Mouse (Mus musculus) midbrain, embryonic 11.5 days (tissue): ENCODE data around the gene Iqcf5. TPM values are rescaled to one million over a fixed set of nuclear protein-coding genes. Genes with fewer than 3 reads are reported as not detected.

ENCODE experiments used
- ATAC-seq: fragments of 200-750 bp; cut with Nextera tagmentation; 2 replicates; pipeline ENCODE4 v1.8.0; 2017; ENCODE audit warnings: moderate TSS enrichment, moderate library complexity; ENCODE audit not compliant: low FRiP score
- DNase-seq: peaks from one replicate; pipeline ENCODE4 v3.0.0; 2015; ENCODE audit warnings: low spot score; ENCODE audit errors: missing footprints
- H3K27ac ChIP-seq: fragments of 300-500 bp; sonication (generic); 2 replicates; pipeline ENCODE4 v1.5.1; 2014; ENCODE audit warnings: low read depth, low read length
- H3K27me3 ChIP-seq: fragments of 300-500 bp; sonication (generic); 2 replicates; pipeline ENCODE4 v1.6.1; 2014; ENCODE audit warnings: mild to moderate bottlenecking, low read length, moderate library complexity, mixed read lengths; ENCODE audit not compliant: control insufficient read depth, insufficient read depth
- H3K36me3 ChIP-seq: fragments of 300-500 bp; sonication (generic); 2 replicates; pipeline ENCODE4 v1.6.1; 2014; ENCODE audit warnings: mild to moderate bottlenecking, low read length, moderate library complexity, mixed read lengths; ENCODE audit not compliant: control insufficient read depth, insufficient read depth
- H3K4me1 ChIP-seq: fragments of 300-500 bp; sonication (generic); 2 replicates; pipeline ENCODE4 v1.6.1; 2014; ENCODE audit warnings: low read length; ENCODE audit not compliant: control insufficient read depth, insufficient read depth
- H3K4me2 ChIP-seq: fragments of 300-500 bp; sonication (generic); 2 replicates; pipeline ENCODE4 v1.6.1; 2014; ENCODE audit warnings: mild to moderate bottlenecking, moderate library complexity
- H3K4me3 ChIP-seq: fragments of 300-500 bp; sonication (generic); 2 replicates; pipeline ENCODE4 v1.5.1; 2014; ENCODE audit warnings: low read depth, low read length
- H3K9ac ChIP-seq: fragments of 300-500 bp; sonication (generic); 2 replicates; pipeline ENCODE4 v1.6.1; 2014; ENCODE audit warnings: low read length
- H3K9me3 ChIP-seq: fragments of 300-500 bp; sonication (generic); 2 replicates; pipeline ENCODE4 v1.6.1; 2016; ENCODE audit warnings: low read length; ENCODE audit not compliant: control insufficient read depth
- WGBS: fragments of 180-500 bp; shearing (Covaris S2); extraction: QIAGEN DNeasy Blood & Tissue Kit; methylation state at CpG from one replicate; pipeline ENCODE4 v1.1.7; 2014; 5-methylcytosine and 5-hydroxymethylcytosine counted together
- polyA plus RNA-seq: library from polyadenylated mRNA; unstranded; fragments of >200 nt; fragmentation: Nextera tagmentation; extraction: Ambion mirVana; gene quantifications from 2 replicates; pipeline ENCODE4 v1.2.1, GENCODE M21; 2014

Gene Iqcf5
- polyA plus RNA-seq, 1 experiment from 2014 or later: not detected

DNA sequence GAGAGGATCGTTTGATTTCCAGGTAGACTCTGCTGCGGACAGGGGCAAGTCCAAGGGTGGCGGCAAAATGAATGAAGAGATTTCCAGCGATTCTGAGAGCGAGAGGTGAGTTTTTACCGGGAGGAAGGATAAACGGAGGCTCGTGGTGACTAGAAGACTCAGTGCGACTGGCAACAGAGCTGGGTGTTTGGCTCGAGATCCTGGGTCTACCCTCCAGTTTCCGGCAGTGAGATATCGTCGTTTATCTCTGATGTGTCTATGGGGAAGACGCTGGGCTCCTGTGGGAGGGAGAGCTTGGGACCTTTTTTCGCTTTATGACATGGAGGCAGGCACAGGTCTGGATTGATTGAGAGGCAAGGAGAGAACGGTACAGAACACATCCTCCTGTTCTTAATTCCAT lies 36.7 kb upstream of the Iqcf5 start:
- WGBS: 6% methylated on average over 16 of the region's 16 CpGs
- Histone ChIP-seq H3K9ac (peak overlapping the region; percentile 67), H3K4me2 (peak overlapping the region; percentile 97), H3K36me3 (peaks cover 6% of the 10 kb centered on the region), H3K4me1 (peaks cover 24% of the 10 kb centered on the region), H3K27ac (no peak overlapping the region), H3K27me3 (no peaks in the 10 kb centered on the region), H3K9me3 (no peaks in the 10 kb centered on the region), H3K4me3 (peak overlapping the region; percentile 56)
- DNase-seq (peak; percentile 87), ATAC-seq (no peak)

DNA sequence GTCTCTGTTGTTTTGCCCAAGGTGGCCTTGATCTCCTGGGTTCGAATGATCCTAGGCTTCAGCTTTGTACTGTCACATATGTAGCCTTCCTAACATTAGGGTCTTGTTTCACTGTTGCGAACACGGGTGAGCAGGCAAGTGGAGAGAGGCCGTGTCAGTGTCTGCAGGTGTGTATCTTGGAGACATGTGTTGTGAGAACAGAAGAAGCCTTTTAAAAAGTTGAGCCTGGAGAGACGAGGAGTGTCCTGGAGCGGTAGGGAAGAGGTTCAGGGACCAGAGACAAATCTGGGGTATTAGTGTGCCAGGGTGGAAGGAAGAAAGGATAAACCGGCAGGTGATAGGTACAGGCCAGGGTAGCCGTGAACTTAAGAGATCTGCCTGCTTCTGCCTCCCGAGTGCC lies 36.3 kb upstream of the Iqcf5 start:
- H3K27ac ChIP-seq: no peak overlapping the region
- H3K9ac ChIP-seq: peak overlapping the region; percentile 67
- H3K4me1 ChIP-seq: peaks cover 24% of the 10 kb centered on the region
- DNase-seq (no peak), ATAC-seq (no peak)
- H3K36me3 ChIP-seq: peaks cover 6% of the 10 kb centered on the region
- H3K4me3 ChIP-seq: peak overlapping the region; percentile 56
- peak overlapping the region; percentile 97 for H3K4me2 ChIP-seq
- 81% methylated on average over 9 of the region's 9 CpGs for WGBS
- H3K27me3 ChIP-seq: no peaks in the 10 kb centered on the region
- no peaks in the 10 kb centered on the region for H3K9me3 ChIP-seq

- no peak for ATAC-seq
- Histone ChIP-seq H3K4me2 (no peak overlapping the region), H3K9me3 (no peaks in the 10 kb centered on the region), H3K27me3 (no peaks in the 10 kb centered on the region), H3K4me1 (peaks cover 13% of the 10 kb centered on the region), H3K27ac (no peak overlapping the region), H3K9ac (no peak overlapping the region), H3K36me3 (peaks cover 19% of the 10 kb centered on the region), H3K4me3 (no peak overlapping the region)
- DNase-seq: no peak
- 92% methylated on average over 7 of the region's 7 CpGs for WGBS
Measured at GRCm38 (mm10) chr9:106480541-106480940, 33.8 kb upstream of the Iqcf5 start.

DNA sequence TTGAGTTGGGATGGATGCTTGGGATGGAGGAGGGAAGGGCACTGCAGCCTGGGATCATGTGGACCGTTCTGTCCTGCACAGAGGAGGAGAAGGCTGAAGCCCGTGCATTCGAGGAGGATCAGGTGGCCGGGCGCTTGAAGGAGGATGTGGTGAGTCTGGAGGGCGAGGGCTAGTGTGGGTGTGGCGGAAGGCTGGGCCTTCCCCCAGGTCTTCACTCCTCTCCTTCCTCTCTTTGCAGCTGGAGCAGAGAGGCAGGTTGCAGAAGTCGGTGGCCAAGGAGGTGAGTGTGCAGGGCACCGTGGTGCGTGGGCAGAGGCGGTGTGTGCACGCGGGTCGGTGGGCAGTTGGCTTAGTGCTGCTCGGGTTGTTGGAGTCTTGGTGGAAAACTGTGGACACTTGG lies 33.3 kb upstream of the Iqcf5 start:
- H3K27me3 ChIP-seq: no peaks in the 10 kb centered on the region
- no peak overlapping the region for H3K9ac ChIP-seq
- H3K36me3 ChIP-seq: peaks cover 19% of the 10 kb centered on the region
- ATAC-seq (no peak), DNase-seq (no peak)
- WGBS: 90% methylated on average over 15 of the region's 15 CpGs
- H3K4me2 ChIP-seq: no peak overlapping the region
- H3K4me3 ChIP-seq: no peak overlapping the region
- no peak overlapping the region for H3K27ac ChIP-seq
- peaks cover 13% of the 10 kb centered on the region for H3K4me1 ChIP-seq
- no peaks in the 10 kb centered on the region for H3K9me3 ChIP-seq

GRCm38 (mm10) chr9:106481676-106482075 lies 32.7 kb upstream of the Iqcf5 start:
- ATAC-seq: no peak
- peaks cover 19% of the 10 kb centered on the region for H3K36me3 ChIP-seq

GRCm38 (mm10) chr9:106482578-106483115 lies 31.7 kb upstream of the Iqcf5 start:
- no peaks in the 10 kb centered on the region for H3K9me3 ChIP-seq
- H3K4me3 ChIP-seq: no peak overlapping the region
- WGBS: 91% methylated on average over 17 of the region's 17 CpGs
- ATAC-seq (no peak), DNase-seq (peak; percentile 73)
- no peak overlapping the region for H3K27ac ChIP-seq
- no peak overlapping the region for H3K9ac ChIP-seq
- peaks cover 7% of the 10 kb centered on the region for H3K4me1 ChIP-seq
- no peak overlapping the region for H3K4me2 ChIP-seq
- no peaks in the 10 kb centered on the region for H3K27me3 ChIP-seq
- peaks cover 19% of the 10 kb centered on the region for H3K36me3 ChIP-seq

More at GRCm38 (mm10) chr9:106481676-106482075, 32.7 kb upstream of the Iqcf5 start:
- no peak overlapping the region for H3K4me2 ChIP-seq
- H3K4me3 ChIP-seq: no peak overlapping the region
- no peak for DNase-seq
- peaks cover 8% of the 10 kb centered on the region for H3K4me1 ChIP-seq
- no peak overlapping the region for H3K27ac ChIP-seq
- no peaks in the 10 kb centered on the region for H3K27me3 ChIP-seq
- H3K9ac ChIP-seq: no peak overlapping the region
- H3K9me3 ChIP-seq: no peaks in the 10 kb centered on the region
- WGBS: 92% methylated on average over 13 of the region's 13 CpGs

DNA sequence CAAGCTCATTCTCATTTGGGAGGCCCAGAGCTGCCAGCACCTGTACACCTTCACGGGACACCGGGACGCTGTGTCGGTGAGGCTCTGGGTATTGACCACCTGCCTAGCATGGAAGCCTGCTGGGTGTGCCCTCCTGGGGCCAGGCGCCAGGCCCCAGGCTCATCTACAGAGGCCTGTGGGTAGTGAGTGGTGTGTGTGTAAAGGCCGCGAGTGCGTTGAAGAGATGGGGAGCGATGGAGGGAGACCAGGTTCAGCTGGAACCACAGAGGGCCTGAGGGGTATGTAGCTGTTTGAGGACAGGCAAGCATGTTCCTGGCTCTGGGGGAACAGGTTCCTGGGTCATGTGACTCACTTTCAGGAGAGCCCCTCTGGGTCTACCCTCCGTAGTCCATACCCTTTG lies 31.2 kb upstream of the Iqcf5 start:
- Histone ChIP-seq H3K27ac (no peak overlapping the region), H3K9me3 (no peaks in the 10 kb centered on the region), H3K9ac (no peak overlapping the region), H3K4me1 (peaks cover 2% of the 10 kb centered on the region; the same call in 1 of the 2 replicates), H3K4me3 (no peak overlapping the region), H3K4me2 (no peak overlapping the region), H3K36me3 (peaks cover 19% of the 10 kb centered on the region), H3K27me3 (no peaks in the 10 kb centered on the region)
- DNase-seq (no peak), ATAC-seq (no peak)
- WGBS: 97% methylated on average over 10 of the region's 10 CpGs

- H3K9ac ChIP-seq: no peak overlapping the region
- WGBS: 93% methylated on average over 17 of the region's 17 CpGs
- H3K4me1 ChIP-seq: no peaks in the 10 kb centered on the region
- H3K4me3 ChIP-seq: no peak overlapping the region
- no peak for DNase-seq
- no peak for ATAC-seq
- no peak overlapping the region for H3K4me2 ChIP-seq
- peaks cover 19% of the 10 kb centered on the region for H3K36me3 ChIP-seq
- H3K27me3 ChIP-seq: no peaks in the 10 kb centered on the region
- H3K9me3 ChIP-seq: no peaks in the 10 kb centered on the region
- H3K27ac ChIP-seq: no peak overlapping the region
Measured at GRCm38 (mm10) chr9:106483606-106484005, 30.8 kb upstream of the Iqcf5 start.

DNA sequence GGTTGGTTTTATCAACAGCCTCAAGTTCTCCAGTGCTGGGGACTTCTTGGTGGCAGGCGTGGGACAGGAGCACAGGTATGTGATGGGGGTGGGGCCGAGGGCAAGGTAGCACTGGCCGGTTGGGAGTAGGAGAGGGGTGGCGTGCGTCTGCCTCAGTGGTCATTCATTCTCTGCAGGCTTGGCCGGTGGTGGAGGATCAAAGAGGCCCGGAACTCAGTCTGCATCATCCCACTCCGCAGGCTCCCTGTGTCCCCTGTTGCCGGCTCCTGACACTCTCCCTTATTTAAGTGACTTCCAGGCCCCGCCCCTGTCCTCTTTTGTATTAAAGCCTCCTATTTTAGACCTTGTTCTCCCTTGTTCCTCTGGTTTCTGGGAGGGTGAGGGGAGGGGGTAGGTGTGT lies 29.3 kb upstream of the Iqcf5 start:
- Histone ChIP-seq H3K27me3 (no peaks in the 10 kb centered on the region), H3K4me3 (no peak overlapping the region), H3K9me3 (no peaks in the 10 kb centered on the region), H3K9ac (no peak overlapping the region), H3K4me1 (no peaks in the 10 kb centered on the region), H3K27ac (no peak overlapping the region), H3K36me3 (peaks cover 19% of the 10 kb centered on the region), H3K4me2 (no peak overlapping the region)
- no peak for ATAC-seq
- 80% methylated on average over 10 of the region's 10 CpGs for WGBS
- no peak for DNase-seq
